Mouse (Mus musculus) heart, postnatal 25 days (tissue): ENCODE measurements around the gene Chd4. TPM values are rescaled to one million over a fixed set of nuclear protein-coding genes. Genes with fewer than 3 reads are reported as not detected.
A peak's percentile ranks its signal among the peaks of the same experiment; 100 is the strongest.
"Not testable (repeated sequence)": the region's sequence is repeated elsewhere in the genome, so short reads cannot be mapped to it uniquely, and the experiment has no call there.

Source experiments
- DNase-seq: peaks from one replicate; pipeline ENCODE4 v3.0.0; 2022; ENCODE audit warnings: low spot score
- intact Hi-C: fragments of 180-260 bp; cut with DNase I; formaldehyde crosslinking; loops from one replicate; pipeline ENCODE4 v1.15.1; 2025
- total RNA-seq, 2 experiments: library from RNA; stranded (reverse); gene quantifications; 2 replicates each; pipeline ENCODE4 v1.2.3; 2021

Chd4 gene
- 100 to 1,000 TPM; 111 to 116 TPM for total RNA-seq

DNA sequence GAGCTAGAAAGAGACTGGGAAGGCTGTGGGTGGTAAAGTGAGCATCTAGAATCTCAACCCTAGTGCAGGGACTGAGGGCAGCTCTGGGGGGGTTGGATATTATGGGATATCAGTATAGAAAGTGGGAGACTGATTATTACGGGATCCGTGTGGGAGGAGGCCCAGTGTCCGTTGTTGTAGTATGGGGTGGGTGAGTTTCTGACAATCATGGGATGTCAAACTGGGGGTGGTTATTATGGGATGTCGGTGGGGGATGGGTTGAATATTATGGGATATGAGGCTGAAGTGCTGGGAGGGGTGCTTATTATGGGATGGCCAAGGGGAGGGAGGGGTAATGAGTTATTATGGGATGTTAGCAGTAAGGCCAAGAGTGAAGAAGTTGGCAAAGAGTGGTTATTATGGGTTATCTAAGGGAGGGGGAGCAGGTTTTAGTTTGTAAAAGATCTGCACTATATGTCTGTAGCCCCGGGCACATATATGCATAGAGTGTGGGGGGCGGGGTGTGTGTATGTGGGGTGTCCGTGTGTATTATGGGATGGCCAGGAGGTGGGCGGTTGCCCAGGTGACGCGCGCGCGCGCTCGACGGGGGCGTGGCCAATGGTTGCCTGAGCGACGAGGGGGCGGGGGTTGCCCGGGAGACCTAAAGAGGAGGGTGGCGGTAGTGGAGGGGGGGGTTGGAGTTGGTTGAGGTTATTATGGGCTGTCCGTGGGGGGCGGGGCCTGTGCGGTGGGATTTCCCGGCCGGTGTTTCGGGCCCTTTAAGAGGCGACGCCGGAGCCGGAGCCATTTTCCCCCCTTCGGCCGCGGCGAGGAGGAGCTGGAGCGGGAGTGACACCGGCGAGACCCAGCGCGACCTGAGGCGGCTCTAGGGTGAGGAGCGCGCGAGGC, at the start of gene Chd4:
Gene Chd4, plus strand, starts transcription at position 591 of the 888 bp plus-strand sequence.
- intact Hi-C loops: loop anchor here (5.0 kb wide), 1 partner anchor 37 kb away; the partner anchor contains the start of gene Nop2
- peak; percentile 83 for DNase-seq

DNA sequence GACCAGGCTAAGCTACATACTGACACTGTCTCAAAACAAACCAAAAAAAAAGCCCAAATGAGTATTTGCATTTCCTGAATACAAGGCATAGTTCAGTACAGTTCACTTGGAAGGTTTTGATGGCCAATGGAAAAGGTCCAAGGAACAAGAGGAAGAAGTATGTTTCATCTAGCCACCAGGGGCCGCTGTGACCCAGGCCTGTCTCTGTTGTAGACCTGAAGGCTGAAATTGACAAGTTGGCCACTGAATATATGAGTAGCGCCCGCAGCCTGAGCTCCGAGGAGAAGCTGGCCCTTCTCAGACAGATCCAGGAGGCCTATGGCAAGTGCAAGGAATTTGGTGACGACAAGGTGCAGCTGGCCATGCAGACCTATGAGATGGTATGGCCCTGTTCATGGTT, 49.1 kb upstream of the Chd4 start:
- intact Hi-C loops: loop anchor here (1.0 to 5.0 kb wide), 2 partner anchors 37 to 226 kb away; no protein-coding TSS in a partner anchor
- DNase-seq: peak; percentile 41

DNA sequence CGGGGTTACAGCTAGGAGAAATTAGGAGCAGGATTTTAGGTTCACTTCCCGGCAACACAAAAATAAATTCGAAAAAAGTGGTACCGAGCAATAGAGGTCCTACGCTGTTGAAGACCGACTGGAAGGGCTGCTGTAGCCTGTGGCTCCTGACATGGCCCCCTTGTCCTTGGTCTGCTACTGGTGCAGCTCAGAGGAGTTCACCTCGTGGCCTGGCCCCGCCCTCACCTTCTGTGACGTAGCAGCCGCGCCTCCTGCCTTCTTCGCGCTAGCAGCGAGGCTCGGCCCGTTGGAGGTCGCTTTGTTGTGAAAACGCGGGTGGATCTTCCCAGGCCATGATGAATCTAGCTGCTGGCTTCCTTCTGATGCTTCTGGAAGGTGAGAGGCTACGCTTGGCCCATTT, 46.1 kb upstream of the Chd4 start, which contains the start of gene Acrbp:
Gene Acrbp, plus strand, starts transcription at position 12 of the 400 bp plus-strand sequence.
- intact Hi-C loops: loop anchor here (5.0 kb wide), 1 partner anchor 223 kb away; no protein-coding TSS in a partner anchor

DNA sequence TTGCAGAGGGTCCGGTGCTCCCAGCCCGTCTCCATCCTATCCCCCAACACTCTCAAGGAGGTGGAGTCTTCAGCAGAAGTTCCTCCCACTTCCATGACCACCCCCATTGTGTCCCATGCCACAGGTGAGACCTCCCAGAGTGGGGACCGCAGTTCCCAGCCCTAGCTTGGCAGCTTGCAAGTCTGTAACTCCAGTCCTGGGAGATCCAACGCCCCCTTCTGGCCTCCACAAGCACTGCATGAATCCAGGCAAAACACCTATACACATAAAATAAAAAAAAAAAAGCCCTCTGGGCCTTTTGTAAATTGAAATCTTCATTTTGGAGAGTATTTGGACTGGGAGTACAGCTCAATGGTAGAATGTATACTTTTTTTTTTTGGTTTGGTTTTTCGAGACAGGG, 44.5 kb upstream of the Chd4 start:
- DNase-seq: no peak
- intact Hi-C loops: no loop called here

More for the DNA sequence above, 46.1 kb upstream of the Chd4 start, which contains the start of gene Acrbp:
- no peak for DNase-seq

DNA sequence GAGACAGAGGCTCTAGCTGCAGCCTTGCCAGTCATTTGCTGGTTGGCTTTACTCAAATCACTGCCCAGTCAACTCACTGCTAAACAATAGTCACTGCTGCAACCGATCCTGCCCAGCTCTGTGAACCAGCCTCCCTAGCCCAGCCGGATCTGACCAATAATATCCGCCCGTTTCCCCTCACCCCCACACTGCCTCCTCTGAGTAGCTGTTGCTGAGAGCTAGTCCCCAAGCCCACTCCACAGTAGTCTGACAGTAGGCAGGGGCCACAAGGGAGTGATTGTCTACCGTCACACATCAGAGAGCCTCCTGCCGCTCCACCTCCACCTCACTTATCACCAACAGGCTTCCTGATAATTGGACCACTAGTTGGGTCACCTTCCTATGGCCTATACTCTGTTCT, 34.3 kb upstream of the Chd4 start:
- intact Hi-C loops: no loop called here
- DNase-seq: no peak

DNA sequence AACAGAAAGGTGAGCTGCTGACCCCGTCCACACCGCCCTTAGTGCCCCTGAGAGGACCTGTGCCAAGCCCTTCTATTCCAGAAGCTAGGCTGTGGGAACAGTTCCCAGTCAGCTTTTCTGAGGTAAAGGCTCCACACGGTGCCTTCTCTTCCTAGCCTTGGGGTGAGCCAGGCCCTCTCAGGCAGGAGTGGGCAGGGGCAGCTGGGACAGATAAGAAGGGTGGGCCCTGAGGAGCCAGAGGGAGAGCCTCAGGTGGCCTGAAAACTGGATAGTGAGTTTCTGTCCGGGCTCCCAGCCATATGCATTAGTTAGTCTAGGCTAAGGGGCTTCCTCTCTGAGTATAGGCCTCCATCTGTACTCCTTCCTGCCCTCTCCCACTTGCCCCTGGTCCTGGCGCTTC, 33.3 kb upstream of the Chd4 start:
- DNase-seq: no peak
- intact Hi-C loops: no loop called here

DNA sequence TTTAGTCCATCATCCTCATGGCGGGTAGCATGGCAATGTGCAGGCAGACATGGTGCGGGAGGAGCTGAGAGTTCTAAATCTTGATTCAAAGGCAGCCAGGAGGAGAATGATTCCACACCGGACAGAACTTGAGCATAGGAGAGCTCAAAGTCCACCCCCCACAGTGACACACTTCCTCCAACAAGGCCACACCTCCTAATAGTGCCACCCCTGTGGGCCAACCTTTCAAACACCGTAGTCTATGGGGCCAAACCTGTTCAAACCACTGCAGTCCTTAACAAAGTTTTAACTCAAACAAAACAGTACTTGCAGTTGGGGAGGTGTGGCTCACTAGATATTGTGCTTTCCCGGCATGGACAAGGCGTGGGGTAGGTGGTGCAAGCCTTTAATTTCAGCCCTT, 31.9 kb upstream of the Chd4 start:
- intact Hi-C loops: no loop called here
- no peak for DNase-seq

DNA sequence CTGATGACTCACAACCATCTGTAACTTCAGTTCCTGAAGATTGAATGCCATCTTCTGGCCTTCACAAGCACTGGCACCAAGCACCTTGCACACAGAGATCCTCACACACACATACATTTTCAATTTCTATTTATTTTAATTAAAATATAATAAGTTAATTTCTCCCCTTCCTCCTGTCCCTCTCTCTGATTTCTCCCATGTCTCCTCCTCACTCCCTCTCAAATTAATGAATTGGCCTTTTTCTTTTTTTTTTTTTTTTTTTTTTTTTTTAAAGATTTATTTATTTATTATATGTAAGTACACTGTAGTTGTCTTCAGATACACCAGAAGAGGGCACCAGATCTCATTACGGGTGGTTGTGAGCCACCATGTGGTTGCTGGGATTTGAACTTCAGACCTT, 30.6 kb upstream of the Chd4 start:
- DNase-seq, intact Hi-C loops: not testable (repeated sequence)

DNA sequence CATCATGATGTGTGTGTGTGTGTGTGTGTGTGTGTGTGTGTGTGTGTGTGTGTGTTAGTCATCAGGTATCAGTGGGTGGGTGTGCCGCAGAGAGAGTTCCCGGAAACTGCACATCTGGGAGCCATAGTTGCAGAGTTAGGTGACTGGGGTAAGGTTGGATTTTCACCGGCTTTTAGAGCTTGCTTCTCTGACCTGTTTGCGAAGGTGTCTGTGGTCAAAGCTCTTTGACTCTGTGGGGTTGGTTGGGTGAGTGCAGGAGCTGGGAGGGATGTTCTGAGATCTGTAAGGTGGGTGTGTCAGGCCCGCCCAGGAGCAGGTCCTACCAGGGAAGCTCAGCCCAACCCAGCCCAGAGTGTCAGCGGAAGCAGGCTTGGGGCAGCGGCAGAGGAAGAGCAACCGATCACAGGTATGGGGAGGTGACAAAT, 28.2 kb upstream of the Chd4 start, which contains the start of gene Lpar5:
Gene Lpar5, plus strand, starts transcription at position 350 of the 425 bp plus-strand sequence.
- no peak for DNase-seq
- intact Hi-C loops: no loop called here

DNA sequence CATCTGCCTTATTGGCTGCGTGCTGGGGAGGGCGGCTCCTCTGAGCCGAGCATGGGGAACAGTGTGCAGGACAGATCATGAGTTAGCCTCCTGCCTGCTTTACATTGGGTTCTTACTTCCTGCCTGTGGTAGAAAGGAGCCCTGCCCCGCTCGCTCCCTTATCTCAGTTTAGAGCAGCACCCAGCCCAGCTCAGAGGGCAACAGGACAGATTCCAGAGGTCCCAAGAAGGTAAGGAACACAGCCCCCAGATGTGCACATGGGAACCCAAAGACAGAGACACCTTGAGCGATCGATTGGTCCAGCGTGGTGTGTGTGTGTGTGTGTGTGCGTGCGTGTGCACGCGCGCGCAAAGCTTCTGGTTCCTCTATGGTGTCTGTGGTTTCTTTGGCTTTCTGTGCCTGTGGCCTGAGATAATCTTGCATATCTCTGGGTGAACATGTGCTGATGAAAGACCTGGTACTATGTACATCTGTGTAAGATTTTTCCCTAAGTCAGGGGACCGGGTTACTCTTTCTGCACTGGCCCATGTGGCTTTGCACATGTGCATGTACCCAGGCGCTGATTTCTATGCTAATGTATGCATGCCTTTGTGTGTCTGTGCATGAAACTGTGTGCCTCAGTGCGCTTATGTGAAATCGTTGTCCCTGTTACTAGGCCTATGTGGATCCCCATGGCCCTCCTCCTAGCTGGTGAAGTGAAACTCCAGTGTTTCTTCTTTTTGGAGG, 24.4 kb upstream of the Chd4 start:
- DNase-seq: no peak
- intact Hi-C loops: no loop called here

DNA sequence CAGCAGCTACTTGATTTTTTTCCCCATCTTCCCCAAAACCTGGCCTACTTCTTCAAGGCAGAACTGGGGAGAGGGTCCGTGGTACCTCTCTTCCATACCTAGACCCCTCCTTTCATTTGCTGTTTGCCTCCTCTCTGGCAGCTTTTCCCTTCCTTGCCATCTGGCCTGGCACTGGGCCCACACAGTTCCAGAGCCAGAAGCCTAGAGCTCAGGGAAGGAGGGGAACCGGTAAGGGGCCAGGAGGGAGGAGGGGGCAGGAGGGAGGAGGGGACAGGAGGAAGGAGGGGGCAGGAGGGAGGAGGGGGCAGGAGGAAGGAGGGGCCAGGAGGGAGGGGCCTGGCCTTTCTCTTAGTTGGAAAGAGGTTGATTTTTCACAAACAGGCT, 23.9 kb upstream of the Chd4 start:
- no peak for DNase-seq
- intact Hi-C loops: no loop called here

DNA sequence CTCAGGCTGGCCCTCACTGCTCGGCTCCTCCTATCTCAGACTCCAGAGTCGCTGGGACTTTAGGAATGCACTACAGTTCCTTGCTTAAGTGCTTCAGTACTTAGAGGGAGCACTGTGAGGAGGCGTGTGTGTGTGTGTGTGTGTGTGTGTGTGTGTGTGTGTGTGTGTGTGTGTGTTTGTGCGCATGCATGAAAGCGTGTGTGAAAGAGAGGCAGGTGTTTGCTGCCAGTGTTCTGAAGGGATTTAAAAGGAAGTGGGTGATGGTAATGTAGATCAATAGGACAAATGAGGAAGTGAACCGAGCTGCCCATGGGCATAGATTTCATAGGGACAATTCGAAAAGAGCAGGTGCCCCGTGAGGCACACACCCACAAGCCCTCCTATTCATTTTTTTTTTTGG, 22.0 kb upstream of the Chd4 start:
- no peak for DNase-seq
- intact Hi-C loops: no loop called here

DNA sequence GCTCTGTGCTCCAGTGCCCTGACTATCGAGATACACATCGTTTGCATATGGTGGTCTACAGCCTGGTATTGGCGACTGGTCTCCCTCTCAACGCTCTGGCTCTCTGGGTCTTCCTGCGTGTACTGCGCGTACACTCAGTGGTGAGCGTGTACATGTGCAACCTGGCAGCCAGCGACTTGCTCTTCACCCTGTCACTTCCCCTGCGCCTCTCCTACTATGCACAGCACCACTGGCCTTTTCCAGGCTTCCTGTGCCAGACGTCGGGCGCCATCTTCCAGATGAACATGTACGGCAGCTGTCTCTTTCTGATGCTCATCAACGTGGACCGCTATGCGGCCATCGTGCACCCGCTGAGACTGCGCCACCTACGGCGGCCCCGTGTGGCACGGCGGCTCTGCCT, 14.4 kb upstream of the Chd4 start:
- no peak for DNase-seq
- intact Hi-C loops: loop anchor here (5.0 to 10.0 kb wide), 3 partner anchors 77 to 234 kb away; partner anchors contain the start of gene Zfp384

DNA sequence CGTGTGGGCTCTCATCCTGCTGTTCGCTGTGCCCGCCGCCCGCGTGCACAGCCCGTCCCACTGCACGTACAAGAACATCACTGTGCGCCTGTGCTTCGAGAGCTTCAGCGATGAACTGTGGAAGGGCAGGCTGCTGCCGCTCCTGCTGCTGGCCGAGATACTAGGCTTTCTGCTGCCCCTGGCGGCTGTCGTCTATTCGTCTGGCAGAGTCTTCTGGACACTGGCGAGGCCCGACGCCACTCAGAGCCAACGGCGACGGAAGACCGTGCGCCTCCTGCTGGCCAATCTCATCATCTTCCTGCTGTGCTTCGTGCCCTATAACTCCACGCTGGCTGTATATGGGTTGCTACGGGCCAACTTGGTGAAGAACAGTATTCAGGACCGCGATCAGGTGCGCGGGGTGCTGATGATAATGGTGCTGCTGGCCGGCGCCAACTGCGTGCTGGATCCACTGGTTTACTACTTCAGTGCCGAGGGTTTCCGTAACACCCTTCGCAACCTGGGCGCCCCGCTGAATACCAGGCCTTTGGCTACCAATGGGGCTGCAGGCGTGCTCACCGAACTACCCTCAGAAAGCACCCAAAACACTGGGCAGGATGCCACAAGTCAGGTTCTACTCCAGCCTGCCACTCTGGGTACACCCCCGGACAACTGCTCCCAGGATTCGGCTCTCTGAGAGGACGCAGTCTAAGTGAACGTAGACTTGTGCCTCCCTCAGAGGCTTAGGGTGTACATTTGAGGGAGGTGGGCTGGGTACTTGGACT, 13.8 kb upstream of the Chd4 start:
- peak; percentile 82 for DNase-seq
- intact Hi-C loops: loop anchor here (5.0 to 10.0 kb wide), 3 partner anchors 77 to 235 kb away; partner anchors contain the start of gene Zfp384

DNA sequence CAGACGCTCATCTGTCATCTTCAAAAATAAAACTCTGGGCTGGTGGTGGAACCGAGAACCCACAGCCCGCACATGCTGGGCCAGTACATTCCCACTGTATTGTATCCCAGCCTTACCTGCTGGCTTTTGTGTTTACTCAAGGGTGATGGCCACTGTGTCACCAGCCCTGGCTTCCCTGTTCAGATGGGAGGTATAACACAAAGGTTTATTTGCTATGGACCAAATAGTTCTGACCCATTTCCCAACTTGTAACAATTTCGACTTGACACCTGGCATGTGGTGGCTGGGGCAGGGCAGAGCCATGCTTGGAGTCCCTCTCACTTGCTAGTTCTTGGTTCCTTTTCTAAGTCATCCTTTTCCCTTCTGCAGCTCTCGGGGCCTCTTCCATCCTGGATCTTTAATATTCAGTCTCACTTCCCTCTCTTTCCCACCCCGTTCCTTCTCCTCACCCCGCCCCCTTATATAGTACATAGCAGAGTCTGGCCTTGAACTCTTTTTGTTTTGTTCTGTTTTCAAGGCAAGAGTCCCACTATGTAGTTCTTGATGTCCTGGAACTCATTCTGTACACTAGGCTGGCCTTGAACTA, 12.9 kb upstream of the Chd4 start:
- DNase-seq: no peak
- intact Hi-C loops: loop anchor here (1.0 to 10.0 kb wide), 4 partner anchors 36 to 236 kb away; partner anchors contain the start of gene Zfp384

DNA sequence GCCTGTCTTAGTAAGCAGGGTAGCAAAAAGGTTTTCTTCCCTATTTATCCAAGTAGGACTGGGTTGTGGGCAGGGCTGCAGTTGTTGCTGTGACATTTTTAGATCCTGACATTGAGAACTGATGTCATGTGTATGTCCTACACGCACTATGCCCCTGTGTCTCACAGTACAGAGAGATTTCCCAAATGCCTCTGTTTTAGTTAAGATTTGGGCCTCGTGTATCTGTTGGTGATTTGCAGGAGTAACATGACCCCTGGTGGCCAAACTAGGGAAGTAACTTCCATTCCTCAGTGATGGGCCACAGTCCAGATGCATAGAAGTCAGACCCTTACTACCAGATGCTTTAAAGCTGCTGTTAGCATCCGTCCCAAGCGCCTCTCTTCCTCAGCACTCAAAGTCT, 11.4 kb upstream of the Chd4 start:
- intact Hi-C loops: loop anchor here (1.0 to 10.0 kb wide), 4 partner anchors 80 to 237 kb away; partner anchors contain the start of gene Zfp384
- DNase-seq: no peak

DNA sequence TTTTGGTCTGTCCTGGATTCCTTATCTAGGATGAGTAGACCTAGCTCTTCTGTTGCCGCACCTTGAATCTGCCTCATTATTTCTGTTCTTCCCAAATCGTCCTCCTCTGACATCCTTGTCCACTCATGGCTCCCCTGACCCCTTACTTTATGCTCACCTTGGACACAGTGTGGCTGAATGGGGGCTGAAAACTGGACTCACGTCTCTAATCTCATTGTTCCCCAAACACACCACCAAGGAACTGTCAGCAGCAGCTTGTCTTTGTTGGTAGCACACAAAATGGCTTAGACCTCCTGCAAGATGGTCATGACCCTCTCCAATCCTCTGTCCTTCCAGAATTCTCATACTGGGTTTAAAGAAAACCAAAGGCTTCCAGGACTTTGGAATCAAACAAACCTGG, 7.8 kb upstream of the Chd4 start:
- DNase-seq: no peak
- intact Hi-C loops: loop anchor here (10.0 kb wide), 1 partner anchor 83 kb away; the partner anchor contains the start of gene Zfp384

DNA sequence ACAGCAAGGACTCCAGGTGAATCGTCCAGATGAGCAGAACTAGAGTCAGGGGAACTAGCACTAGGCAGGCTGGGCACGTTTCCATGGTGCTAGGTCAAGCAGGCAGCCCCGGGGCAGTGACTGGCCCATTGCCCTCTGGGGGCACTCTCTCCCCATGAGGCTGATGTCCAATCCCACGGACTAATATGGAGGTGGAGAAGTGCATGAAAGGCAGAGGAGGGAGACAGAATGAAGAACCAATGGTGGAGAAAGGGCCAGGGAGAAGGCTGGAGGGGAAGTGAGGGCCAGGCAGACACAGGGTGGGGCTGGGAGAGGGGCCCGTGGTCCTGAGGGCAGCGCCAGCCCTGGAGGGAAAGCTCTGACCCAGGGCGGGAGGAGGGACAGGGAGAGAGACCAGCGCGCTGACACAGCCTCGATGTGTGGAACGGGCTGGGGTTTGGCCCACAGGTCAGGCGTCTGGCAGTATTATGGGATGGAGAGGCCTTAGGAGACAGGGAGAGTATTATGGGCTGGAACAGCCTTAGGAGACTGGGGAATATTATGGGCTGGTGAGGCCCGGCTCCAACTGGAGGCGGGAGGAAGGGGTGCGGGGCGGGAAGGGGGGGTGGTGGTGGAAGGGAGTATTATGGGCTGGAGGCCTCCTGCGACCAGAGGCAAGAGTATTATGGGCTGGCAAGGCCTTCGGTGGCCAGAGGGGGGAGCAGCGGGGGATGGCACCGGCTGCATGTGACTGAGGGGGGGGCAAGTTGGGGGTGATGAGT, 7.0 kb upstream of the Chd4 start:
- peak; percentile 79 for DNase-seq
- intact Hi-C loops: loop anchor here (10.0 kb wide), 1 partner anchor 84 kb away; the partner anchor contains the start of gene Zfp384
